Mouse (Mus musculus): ENCODE data around the gene Pdzd2. TPM values are rescaled to one million over a fixed set of nuclear protein-coding genes. Genes with fewer than 3 reads are reported as not detected.

Gene Pdzd2
- polyA plus RNA-seq, 2 experiments, result 0.19 to 0.89 TPM

DNA sequence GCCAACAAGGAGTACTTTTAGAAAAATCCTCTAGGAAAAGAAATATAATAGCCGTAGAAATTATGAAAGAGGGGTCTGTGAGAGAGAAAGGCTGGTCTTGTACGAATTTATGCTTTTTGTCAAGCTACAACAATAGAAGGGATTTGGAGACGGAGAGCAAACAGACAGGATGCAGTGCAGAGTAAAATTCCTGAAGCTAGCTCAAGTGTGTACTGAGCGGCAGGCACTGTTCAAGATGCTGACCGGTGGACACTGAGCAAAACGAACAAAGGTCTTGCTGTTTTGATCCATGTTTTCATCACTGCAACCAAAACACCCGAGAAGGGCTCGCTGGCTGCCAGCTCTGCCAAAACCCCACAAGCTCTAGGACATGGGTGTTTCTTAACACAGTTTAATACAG is 42.8 kb downstream of the Pdzd2 start:
- H3K9ac ChIP-seq (replicated peaks), result no peak overlapping the region
- DNase-seq (ENCODE audit: low read depth in 3 of 3, low spot score in 3 of 3) (no peak), ATAC-seq (ENCODE audit: insufficient read depth) (no peak)
- H3K36me3 ChIP-seq (replicated peaks; ENCODE audit: control insufficient read depth, insufficient read depth, low read depth), result no peaks in the 10 kb centered on the region
- H3K4me1 ChIP-seq (replicated peaks; ENCODE audit: control insufficient read depth in 2 of 2, insufficient read depth in 2 of 2, low read length in 1 of 2), result no peaks in the 10 kb centered on the region
- 69% methylated on average over 8 of the region's 8 CpGs for whole genome bisulfite sequencing (ENCODE audit: insufficient replicate concordance)
- TF ChIP-seq CTCF (IDR thresholded peaks at IDR 0.05; ENCODE audit: low read depth) (no peak), EP300 (IDR thresholded peaks at IDR 0.05; ENCODE audit: low read depth) (no peak)
- H3K9me3 ChIP-seq (ENCODE audit: control insufficient read depth, low read length), result no peaks in the 10 kb centered on the region
- no peak overlapping the region for H3K4me2 ChIP-seq (ENCODE audit: low read depth)
- H3K27ac ChIP-seq, result no peak overlapping the region
- no peak overlapping the region for H3K4me3 ChIP-seq (ENCODE audit: insufficient read depth in 1 of 2, low read depth in 2 of 2, low read length in 2 of 2)
- no peaks in the 10 kb centered on the region for H3K27me3 ChIP-seq (ENCODE audit: control insufficient read depth, insufficient read depth, low read length)

GRCm38 (mm10) chr15:12689716-12690381 is 49.9 kb downstream of the Pdzd2 start:
- no peak for DNase-seq (ENCODE audit: low read depth in 3 of 3, low spot score in 3 of 3)

DNA sequence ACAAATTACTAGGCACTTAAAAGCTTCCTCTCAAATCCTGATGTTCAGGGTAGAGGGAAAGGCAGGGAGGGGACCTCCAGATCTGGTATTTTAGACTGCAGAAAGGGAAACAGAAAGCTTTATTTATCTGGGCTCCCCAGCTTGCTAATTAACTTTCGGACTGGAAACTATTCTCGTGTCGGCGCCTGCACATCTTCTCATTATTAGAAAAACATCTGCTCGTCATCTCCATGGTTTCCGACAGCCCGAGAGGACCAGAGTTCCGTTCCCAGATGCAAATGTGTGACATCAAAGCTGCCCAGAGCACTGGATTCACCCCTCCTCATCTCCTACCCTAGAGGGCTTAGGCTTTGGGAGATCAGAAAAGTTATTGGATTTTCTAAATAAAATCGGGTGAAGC is 57.2 kb downstream of the Pdzd2 start:
- H3K4me3 ChIP-seq (ENCODE audit: insufficient read depth in 1 of 2, low read depth in 2 of 2, low read length in 2 of 2), result no peak overlapping the region
- 59% methylated on average over 9 of the region's 9 CpGs for WGBS (ENCODE audit: insufficient replicate concordance)
- no peak overlapping the region for H3K27ac ChIP-seq

More at GRCm38 (mm10) chr15:12689716-12690381, 49.9 kb downstream of the Pdzd2 start:
- no peak overlapping the region for H3K9ac ChIP-seq (replicated peaks)
- TF ChIP-seq EP300 (IDR thresholded peaks at IDR 0.05; ENCODE audit: low read depth) (no peak), CTCF (IDR thresholded peaks at IDR 0.05; ENCODE audit: low read depth) (peak; percentile 41)
- no peaks in the 10 kb centered on the region for H3K36me3 ChIP-seq (replicated peaks; ENCODE audit: control insufficient read depth, insufficient read depth, low read depth)
- no peak overlapping the region for H3K4me2 ChIP-seq (ENCODE audit: low read depth)
- H3K9me3 ChIP-seq (ENCODE audit: control insufficient read depth, low read length), result no peaks in the 10 kb centered on the region
- no peak for ATAC-seq (ENCODE audit: insufficient read depth)
- no peak overlapping the region for H3K4me3 ChIP-seq (ENCODE audit: insufficient read depth in 1 of 2, low read depth in 2 of 2, low read length in 2 of 2)
- H3K27me3 ChIP-seq (ENCODE audit: control insufficient read depth, insufficient read depth, low read length), result no peaks in the 10 kb centered on the region
- 63% methylated on average over 7 of the region's 7 CpGs for WGBS (ENCODE audit: insufficient replicate concordance)
- H3K27ac ChIP-seq, result no peak overlapping the region
- no peaks in the 10 kb centered on the region for H3K4me1 ChIP-seq (replicated peaks; ENCODE audit: control insufficient read depth in 2 of 2, insufficient read depth in 2 of 2, low read length in 1 of 2)

DNA sequence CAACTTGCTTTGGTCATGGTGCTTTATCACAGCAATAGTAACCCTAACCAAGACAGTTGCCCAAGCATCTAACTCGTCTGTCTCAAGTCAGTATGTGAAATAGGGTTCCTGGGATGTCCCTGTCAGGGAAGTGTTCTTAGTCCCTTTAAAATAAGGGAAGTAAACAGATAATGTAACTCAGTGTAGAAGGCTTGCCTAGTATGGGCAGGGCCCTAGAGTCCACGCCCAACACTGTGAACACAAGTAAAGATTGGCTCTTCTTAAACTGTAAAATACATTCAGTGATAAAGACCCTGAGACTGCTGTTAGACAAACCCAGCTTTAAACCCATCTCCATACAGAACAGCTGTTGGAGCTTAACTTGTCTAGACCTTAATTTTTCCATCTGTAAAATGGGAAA is 57.8 kb downstream of the Pdzd2 start:
- Histone ChIP-seq H3K4me3 (ENCODE audit: insufficient read depth in 1 of 2, low read depth in 2 of 2, low read length in 2 of 2) (no peak overlapping the region), H3K4me1 (replicated peaks; ENCODE audit: control insufficient read depth in 2 of 2, insufficient read depth in 2 of 2, low read length in 1 of 2) (no peaks in the 10 kb centered on the region), H3K27me3 (ENCODE audit: control insufficient read depth, insufficient read depth, low read length) (no peaks in the 10 kb centered on the region), H3K36me3 (replicated peaks; ENCODE audit: control insufficient read depth, insufficient read depth, low read depth) (no peaks in the 10 kb centered on the region), H3K27ac (no peak overlapping the region), H3K9me3 (ENCODE audit: control insufficient read depth, low read length) (no peaks in the 10 kb centered on the region), H3K4me2 (ENCODE audit: low read depth) (no peak overlapping the region), H3K9ac (replicated peaks) (no peak overlapping the region)
- no peak for TF ChIP-seq CTCF (IDR thresholded peaks at IDR 0.05; ENCODE audit: low read depth)
- no peak for TF ChIP-seq EP300 (IDR thresholded peaks at IDR 0.05; ENCODE audit: low read depth)
- no peak for ATAC-seq (ENCODE audit: insufficient read depth)
- DNase-seq (ENCODE audit: low read depth in 3 of 3, low spot score in 3 of 3), result no peak
- 42% methylated on average over 2 of the region's 2 CpGs for WGBS (ENCODE audit: insufficient replicate concordance)

More for the DNA sequence above, 57.2 kb downstream of the Pdzd2 start:
- H3K27me3 ChIP-seq (ENCODE audit: control insufficient read depth, insufficient read depth, low read length), result no peaks in the 10 kb centered on the region
- ATAC-seq (ENCODE audit: insufficient read depth) (no peak), DNase-seq (ENCODE audit: low read depth in 3 of 3, low spot score in 3 of 3) (no peak)
- no peaks in the 10 kb centered on the region for H3K36me3 ChIP-seq (replicated peaks; ENCODE audit: control insufficient read depth, insufficient read depth, low read depth)
- no peaks in the 10 kb centered on the region for H3K9me3 ChIP-seq (ENCODE audit: control insufficient read depth, low read length)
- H3K9ac ChIP-seq (replicated peaks), result no peak overlapping the region
- no peaks in the 10 kb centered on the region for H3K4me1 ChIP-seq (replicated peaks; ENCODE audit: control insufficient read depth in 2 of 2, insufficient read depth in 2 of 2, low read length in 1 of 2)
- H3K4me2 ChIP-seq (ENCODE audit: low read depth), result no peak overlapping the region
- TF ChIP-seq EP300 (IDR thresholded peaks at IDR 0.05; ENCODE audit: low read depth) (no peak), CTCF (IDR thresholded peaks at IDR 0.05; ENCODE audit: low read depth) (no peak)

GRCm38 (mm10) chr15:12680750-12681149 is 59.0 kb downstream of the Pdzd2 start:
- Histone ChIP-seq H3K27me3 (ENCODE audit: control insufficient read depth, insufficient read depth, low read length) (no peaks in the 10 kb centered on the region), H3K4me1 (replicated peaks; ENCODE audit: control insufficient read depth in 2 of 2, insufficient read depth in 2 of 2, low read length in 1 of 2) (no peaks in the 10 kb centered on the region), H3K27ac (no peak overlapping the region), H3K4me2 (ENCODE audit: low read depth) (no peak overlapping the region), H3K9me3 (ENCODE audit: control insufficient read depth, low read length) (no peaks in the 10 kb centered on the region), H3K36me3 (replicated peaks; ENCODE audit: control insufficient read depth, insufficient read depth, low read depth) (no peaks in the 10 kb centered on the region), H3K9ac (replicated peaks) (no peak overlapping the region), H3K4me3 (ENCODE audit: insufficient read depth in 1 of 2, low read depth in 2 of 2, low read length in 2 of 2) (no peak overlapping the region)
- DNase-seq (ENCODE audit: low read depth in 3 of 3, low spot score in 3 of 3), result no peak
- 45% methylated on average over 7 of the region's 7 CpGs for WGBS (ENCODE audit: insufficient replicate concordance)
- ATAC-seq (ENCODE audit: insufficient read depth), result no peak
- TF ChIP-seq CTCF (IDR thresholded peaks at IDR 0.05; ENCODE audit: low read depth), result no peak
- TF ChIP-seq EP300 (IDR thresholded peaks at IDR 0.05; ENCODE audit: low read depth), result no peak
